Mouse (Mus musculus) erythroblast, adult 5-6 weeks (primary cell): Measurements from ENCODE around the gene Eqtn. TPM values are rescaled to one million over a fixed set of nuclear protein-coding genes. Genes with fewer than 3 reads are reported as not detected.

ENCODE experiments used
- ATAC-seq: replicated peaks from 2 replicates; pipeline ENCODE4 v1.8.0; 2016; ENCODE audit warnings: moderate number of reproducible peaks, mild to moderate bottlenecking, moderate TSS enrichment, inconsistent platforms; ENCODE audit not compliant: poor library complexity, low FRiP score, severe bottlenecking
- total RNA-seq, 2 experiments: library from RNA; stranded (forward) in 1 of 2; stranded (reverse) in 1 of 2; fragments of 150-400 nt in 1 of 2; fragments of 200-764, 138-1000 nt in 1 of 2; gene quantifications; 2 replicates each; pipeline versions ENCODE4 v1.2.3 to v1.2.4; 2015 to 2017; ENCODE audit warnings: low replicate concordance in 2 of 2

Gene Eqtn
- total RNA-seq (2015; ENCODE audit: low replicate concordance) (not detected in 2 replicates), total RNA-seq (2017; ENCODE audit: low replicate concordance) (not detected in 2 replicates)

GRCm38 (mm10) chr4:94928743-94929142, at the start of gene Eqtn:
TSS of gene Eqtn (minus strand) at chr4:94928843.
- no peak for ATAC-seq

- no peak for ATAC-seq
Measured at GRCm38 (mm10) chr4:94973321-94973720, 44.7 kb upstream of the Eqtn start.

- ATAC-seq, result no peak
Measured at GRCm38 (mm10) chr4:94952773-94953172, 24.1 kb upstream of the Eqtn start.

- ATAC-seq, result no peak
Measured at GRCm38 (mm10) chr4:94941221-94941855, 12.7 kb upstream of the Eqtn start.

- no peak for ATAC-seq
Measured at GRCm38 (mm10) chr4:94901780-94902179, 26.9 kb downstream of the Eqtn start.

GRCm38 (mm10) chr4:94900744-94901143, 27.9 kb downstream of the Eqtn start:
- no peak for ATAC-seq

Other genes with a start within 250 kb of the Eqtn start
- gene Tek, start 189.6 kb downstream of the Eqtn start, total RNA-seq (2015; ENCODE audit: low replicate concordance), result 0.96 TPM in 1 of 2 replicates, not detected in the other
- not detected in 2 replicates for gene Tek, start 189.6 kb downstream of the Eqtn start, total RNA-seq (2017; ENCODE audit: low replicate concordance)
- gene Mysm1, start 50.3 kb upstream of the Eqtn start, total RNA-seq (2015; ENCODE audit: low replicate concordance), result 8.3 and 21.5 TPM in 2 replicates
- 31.7 and 36.8 TPM in 2 replicates for gene Mysm1, start 50.3 kb upstream of the Eqtn start, total RNA-seq (2017; ENCODE audit: low replicate concordance)
- gene Jun, start 123.4 kb upstream of the Eqtn start, total RNA-seq (2015; ENCODE audit: low replicate concordance), result 8.8 and 11.5 TPM in 2 replicates
- gene Jun, start 123.4 kb upstream of the Eqtn start, total RNA-seq (2017; ENCODE audit: low replicate concordance), result 13.4 and 21.8 TPM in 2 replicates